Mouse (Mus musculus) lung, embryonic 16.5 days (tissue): Measurements from ENCODE around the gene Atp1a2. TPM values are rescaled to one million over a fixed set of nuclear protein-coding genes. Genes with fewer than 3 reads are reported as not detected.

Source experiments
- ATAC-seq: fragments of 200-750 bp; cut with Nextera tagmentation; 2 replicates; pipeline ENCODE4 v1.8.0; 2017; ENCODE audit warnings: low read depth, mild to moderate bottlenecking, moderate library complexity
- H3K27ac ChIP-seq: fragments of 300-500 bp; sonication (generic); 2 replicates; pipeline ENCODE4 v1.5.1; 2014; ENCODE audit warnings: mild to moderate bottlenecking, control low read depth, low read length
- H3K27me3 ChIP-seq: fragments of 300-500 bp; sonication (generic); 2 replicates; pipeline ENCODE4 v1.6.1; 2014; ENCODE audit warnings: low read depth, low read length, mixed read lengths; ENCODE audit not compliant: control insufficient read depth, insufficient read depth
- H3K36me3 ChIP-seq: fragments of 300-500 bp; sonication (generic); 2 replicates; pipeline ENCODE4 v1.6.1; 2014; ENCODE audit warnings: low read length; ENCODE audit not compliant: control insufficient read depth, insufficient read depth
- H3K4me1 ChIP-seq: fragments of 300-500 bp; sonication (generic); replicated peaks from 2 replicates; pipeline ENCODE4 v1.6.1; 2014; ENCODE audit warnings: low read length, mixed read lengths; ENCODE audit not compliant: control insufficient read depth, insufficient read depth
- H3K4me2 ChIP-seq: fragments of 300-500 bp; sonication (generic); 2 replicates; pipeline ENCODE4 v1.6.1; 2014; ENCODE audit warnings: low read depth, low read length, control low read depth
- H3K4me3 ChIP-seq: fragments of 300-500 bp; sonication (generic); 2 replicates; pipeline ENCODE4 v1.5.1; 2014; ENCODE audit warnings: mild to moderate bottlenecking, low read length, control low read depth
- H3K9ac ChIP-seq: fragments of 300-500 bp; sonication (generic); 2 replicates; pipeline ENCODE4 v1.6.1; 2014; ENCODE audit warnings: low read length, control low read depth
- H3K9me3 ChIP-seq: fragments of 300-500 bp; sonication (generic); 2 replicates; pipeline ENCODE4 v1.6.1; 2016; ENCODE audit warnings: low read length; ENCODE audit not compliant: control insufficient read depth
- WGBS: fragments of 180-500 bp; shearing (Covaris S2); extraction: QIAGEN DNeasy Blood & Tissue Kit; methylation state at CpG from one replicate; pipeline ENCODE4 v1.1.7; 2014; 5-methylcytosine and 5-hydroxymethylcytosine counted together
- polyA plus RNA-seq: library from polyadenylated mRNA; unstranded; fragments of >200 nt; fragmentation: Nextera tagmentation; extraction: Ambion mirVana; gene quantifications from 2 replicates; pipeline ENCODE4 v1.2.1, GENCODE M21; 2015

The Atp1a2 gene
- polyA plus RNA-seq, 1 experiment from 2014 or later: 6.2 TPM

GRCm38 (mm10) chr1:172311248-172311906 lies 13.5 kb upstream of the Atp1a2 start:
- Histone ChIP-seq H3K9ac (peak overlapping the region; percentile 78), H3K36me3 (no peaks in the 10 kb centered on the region), H3K4me1 (peaks cover 29% of the 10 kb centered on the region), H3K27me3 (no peaks in the 10 kb centered on the region), H3K27ac (peak overlapping the region; percentile 98), H3K9me3 (no peaks in the 10 kb centered on the region), H3K4me2 (peak overlapping the region; percentile 92), H3K4me3 (peak overlapping the region; percentile 75)
- ATAC-seq: peak; percentile 41
- WGBS: 2% methylated on average over 23 of the region's 23 CpGs

GRCm38 (mm10) chr1:172309699-172310398 lies 12.0 kb upstream of the Atp1a2 start:
- Histone ChIP-seq H3K27ac (peak overlapping the region; percentile 98), H3K4me2 (peak overlapping the region; percentile 75), H3K4me3 (peak overlapping the region; percentile 41), H3K9me3 (no peaks in the 10 kb centered on the region), H3K9ac (peak overlapping the region; percentile 69), H3K4me1 (peaks cover 29% of the 10 kb centered on the region), H3K36me3 (no peaks in the 10 kb centered on the region), H3K27me3 (no peaks in the 10 kb centered on the region)
- peak; percentile 71 for ATAC-seq
- 2% methylated on average over 14 of the region's 14 CpGs for WGBS

GRCm38 (mm10) chr1:172308409-172308808 lies 10.5 kb upstream of the Atp1a2 start:
- Histone ChIP-seq H3K27ac (peak overlapping the region; percentile 86), H3K27me3 (no peaks in the 10 kb centered on the region), H3K9ac (peak overlapping the region; percentile 45), H3K36me3 (no peaks in the 10 kb centered on the region), H3K4me1 (peaks cover 27% of the 10 kb centered on the region), H3K4me2 (no peak overlapping the region), H3K4me3 (no peak overlapping the region), H3K9me3 (no peaks in the 10 kb centered on the region)
- ATAC-seq: no peak
- WGBS: 70% methylated on average over 1 of the region's 1 CpGs

GRCm38 (mm10) chr1:172307936-172308335 lies 10.1 kb upstream of the Atp1a2 start:
- Histone ChIP-seq H3K4me1 (peaks cover 22% of the 10 kb centered on the region), H3K36me3 (no peaks in the 10 kb centered on the region), H3K27me3 (no peaks in the 10 kb centered on the region), H3K4me2 (no peak overlapping the region), H3K9ac (peak overlapping the region; percentile 45), H3K4me3 (no peak overlapping the region), H3K27ac (peak overlapping the region; percentile 86), H3K9me3 (no peaks in the 10 kb centered on the region)
- WGBS: 32% methylated on average over 10 of the region's 10 CpGs
- ATAC-seq: peak; percentile 22; the same call in 1 of the 2 replicates

- 65% methylated on average over 6 of the region's 6 CpGs for whole genome bisulfite sequencing
- no peak overlapping the region for H3K9ac ChIP-seq
- H3K4me3 ChIP-seq: no peak overlapping the region
- H3K27me3 ChIP-seq: no peaks in the 10 kb centered on the region
- no peaks in the 10 kb centered on the region for H3K36me3 ChIP-seq
- no peak for ATAC-seq
- H3K4me2 ChIP-seq: no peak overlapping the region
- H3K9me3 ChIP-seq: no peaks in the 10 kb centered on the region
- peaks cover 19% of the 10 kb centered on the region for H3K4me1 ChIP-seq
- H3K27ac ChIP-seq: 0 out of 2 replicates have a peak overlapping the region, but pooled peaks have one; percentile 29
These were observed 9.0 kb upstream of the Atp1a2 start for GRCm38 (mm10) chr1:172306885-172307284.

GRCm38 (mm10) chr1:172306196-172306595 lies 8.3 kb upstream of the Atp1a2 start:
- H3K36me3 ChIP-seq: no peaks in the 10 kb centered on the region
- H3K27me3 ChIP-seq: no peaks in the 10 kb centered on the region
- H3K27ac ChIP-seq: no peak overlapping the region
- 54% methylated on average over 4 of the region's 4 CpGs for WGBS
- no peak overlapping the region for H3K4me2 ChIP-seq
- no peak for ATAC-seq
- no peaks in the 10 kb centered on the region for H3K9me3 ChIP-seq
- no peak overlapping the region for H3K4me3 ChIP-seq
- no peak overlapping the region for H3K9ac ChIP-seq
- H3K4me1 ChIP-seq: peaks cover 18% of the 10 kb centered on the region

- no peaks in the 10 kb centered on the region for H3K27me3 ChIP-seq
- H3K4me2 ChIP-seq: no peak overlapping the region
- H3K9ac ChIP-seq: no peak overlapping the region
- no peak overlapping the region for H3K4me3 ChIP-seq
- H3K4me1 ChIP-seq: peaks cover 13% of the 10 kb centered on the region
- no peak overlapping the region for H3K27ac ChIP-seq
- WGBS: 62% methylated on average over 3 of the region's 3 CpGs
- no peaks in the 10 kb centered on the region for H3K9me3 ChIP-seq
- ATAC-seq: no peak
- no peaks in the 10 kb centered on the region for H3K36me3 ChIP-seq
These were observed 7.8 kb upstream of the Atp1a2 start for GRCm38 (mm10) chr1:172305635-172306034.

- Histone ChIP-seq H3K27ac (no peak overlapping the region), H3K9ac (no peak overlapping the region), H3K27me3 (no peaks in the 10 kb centered on the region), H3K9me3 (no peaks in the 10 kb centered on the region), H3K36me3 (no peaks in the 10 kb centered on the region), H3K4me1 (peaks cover 8% of the 10 kb centered on the region), H3K4me2 (no peak overlapping the region), H3K4me3 (no peak overlapping the region)
- WGBS: 83% methylated on average over 2 of the region's 2 CpGs
- no peak for ATAC-seq
These were observed 7.3 kb upstream of the Atp1a2 start for GRCm38 (mm10) chr1:172305153-172305552.

GRCm38 (mm10) chr1:172304443-172304842 lies 6.6 kb upstream of the Atp1a2 start:
- no peak for ATAC-seq
- Histone ChIP-seq H3K9me3 (no peaks in the 10 kb centered on the region), H3K27me3 (no peaks in the 10 kb centered on the region), H3K9ac (no peak overlapping the region), H3K27ac (no peak overlapping the region), H3K4me3 (no peak overlapping the region), H3K4me2 (no peak overlapping the region), H3K36me3 (no peaks in the 10 kb centered on the region), H3K4me1 (peaks cover 5% of the 10 kb centered on the region; the same call in 1 of the 2 replicates)
- 60% methylated on average over 6 of the region's 6 CpGs for WGBS
